Mouse (Mus musculus): ENCODE results near the gene Myoz1. TPM values are rescaled to one million over a fixed set of nuclear protein-coding genes. Genes with fewer than 3 reads are reported as not detected.

Myoz1 gene
- total and polyA plus RNA-seq, 3 experiments, result 1.7 to 2.6 (median 2.4) TPM

DNA sequence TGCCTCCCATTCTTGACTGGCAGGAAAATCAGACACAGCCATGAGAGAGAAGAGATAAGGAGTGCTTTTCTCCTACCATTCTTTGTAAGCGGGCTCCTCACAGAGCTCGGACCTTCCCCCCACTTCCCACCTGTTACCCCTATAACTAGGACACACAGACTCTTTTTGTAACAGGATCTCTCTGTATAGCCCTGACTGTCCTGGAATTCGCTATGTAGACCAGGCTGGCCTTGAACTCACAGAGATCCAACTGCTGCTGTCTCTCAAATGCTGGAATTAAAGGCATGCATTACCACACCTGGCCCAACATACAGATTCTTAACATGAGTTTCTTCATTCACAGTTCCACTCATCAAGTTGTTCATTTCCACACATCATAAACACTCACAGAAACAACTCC, 6.4 kb upstream of the Myoz1 start:
- Histone ChIP-seq H3K9me3 (replicated peaks; ENCODE audit: low read length) (no peaks in the 10 kb centered on the region), H3K27me3 (replicated peaks) (peaks cover 32% of the 10 kb centered on the region), H3K4me3 (replicated peaks in 1 of 3; ENCODE audit: low read depth in 2 of 3, low read length in 2 of 3, poor library complexity in 1 of 3) (no peak overlapping the region), H3K9ac (ENCODE audit: insufficient read depth, low read depth) (no peak overlapping the region), H3K79me2 (replicated peaks; ENCODE audit: control insufficient read depth, extremely low read depth, insufficient read depth, poor library complexity, severe bottlenecking) (no peaks in the 10 kb centered on the region), H3K4me2 (ENCODE audit: insufficient read depth, low read depth, poor library complexity, severe bottlenecking) (no peak overlapping the region), H3K4me1 (ENCODE audit: control insufficient read depth in 1 of 2, insufficient read depth in 2 of 2) (peaks cover 4 to 18% of the 10 kb centered on the region in 2 experiments; a peak in 3 of 4 replicates), H3K27ac (ENCODE audit: insufficient read depth, low read depth) (no peak overlapping the region), H3K36me3 (replicated peaks in 1 of 2; ENCODE audit: control insufficient read depth in 1 of 2, insufficient read depth in 1 of 2, low read length in 1 of 2) (no peaks in the 10 kb centered on the region)
- DNase-seq (ENCODE audit: extremely low read depth), result no peak
- TF ChIP-seq UBTF (IDR thresholded peaks at IDR 0.05; ENCODE audit: low read depth, low read length) (no peak), SMC3 (IDR thresholded peaks at IDR 0.05; ENCODE audit: low read depth, low read length) (no peak), MAX (IDR thresholded peaks at IDR 0.05; ENCODE audit: low read length) (no peak), ZMIZ1 (IDR thresholded peaks at IDR 0.05; ENCODE audit: low read depth, low read length) (no peak), KAT2A (IDR thresholded peaks at IDR 0.05; ENCODE audit: insufficient replicate concordance, low read length) (no peak), RAD21 (IDR thresholded peaks at IDR 0.05; ENCODE audit: low read depth, low read length) (no peak), JUND (conservative IDR thresholded peaks at IDR 0.05; ENCODE audit: low read depth, low read length) (no peak), SIN3A (IDR thresholded peaks at IDR 0.05; ENCODE audit: low read length) (no peak), MEF2A (IDR thresholded peaks at IDR 0.05; ENCODE audit: borderline replicate concordance, low read depth, low read length) (no peak), ELF1 (IDR thresholded peaks at IDR 0.05; ENCODE audit: low read depth, low read length) (no peak), RCOR1 (conservative IDR thresholded peaks at IDR 0.05; ENCODE audit: low read depth, low read length) (no peak), CHD2 (IDR thresholded peaks at IDR 0.05; ENCODE audit: low read length) (no peak), PAX5 (IDR thresholded peaks at IDR 0.05; ENCODE audit: low read length) (no peak), CTCF (conservative IDR thresholded peaks at IDR 0.05 in 1 of 2, IDR thresholded peaks at IDR 0.05 in 1 of 2; ENCODE audit: low read depth in 2 of 2, low read length in 2 of 2) (no peak), NELFE (IDR thresholded peaks at IDR 0.05; ENCODE audit: low read depth, low read length) (no peak), USF1 (IDR thresholded peaks at IDR 0.05; ENCODE audit: low read depth, low read length) (no peak), JUN (IDR thresholded peaks at IDR 0.05; ENCODE audit: insufficient read depth, low read depth, low read length) (no peak)
- in situ Hi-C loops (cut with MboI; ENCODE audit: low pct_ligation_motif_present, low pct_unique_long_range_greater_than_20kb, low sequenced_read_pairs), result no loop called here
- dilution Hi-C loops (cut with MboI; ENCODE audit: extremely low pct_ligation_motif_present, extremely low pct_unique_long_range_greater_than_20kb, low sequenced_read_pairs), result no loop called here

DNA sequence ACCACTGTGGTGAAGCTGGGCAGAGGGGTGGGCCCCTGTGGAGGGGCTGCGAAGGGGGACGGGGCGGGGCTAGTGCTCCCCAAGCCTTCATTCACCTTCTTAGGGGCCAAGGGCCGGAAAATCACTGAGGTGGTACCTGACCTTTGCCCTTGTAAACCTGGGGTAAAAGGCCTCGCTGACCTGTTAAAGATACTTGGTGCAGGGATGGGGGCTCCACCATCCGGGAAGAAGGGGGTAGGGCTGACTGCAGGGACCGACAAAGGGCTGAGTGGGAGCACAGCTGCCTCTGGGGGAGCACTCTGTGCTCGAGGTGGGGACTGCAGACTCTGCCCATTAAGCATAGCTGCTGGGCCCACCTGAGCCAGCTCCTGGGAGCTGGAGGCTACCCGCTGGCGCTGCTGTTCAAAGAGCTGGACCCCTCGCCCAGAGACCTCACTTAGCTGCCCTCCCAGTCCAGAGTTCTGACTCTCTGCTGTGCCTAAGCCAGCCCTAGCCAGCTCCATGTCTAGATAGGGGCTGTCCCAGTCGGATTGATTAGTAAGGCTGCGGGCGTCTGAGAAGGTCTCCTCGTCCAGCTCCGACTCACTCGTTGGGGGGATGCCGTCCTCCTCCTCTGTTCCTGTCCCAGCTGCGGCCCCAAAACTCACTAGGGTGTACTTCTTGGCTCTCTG, 5.5 kb upstream of the Myoz1 start:
- TF ChIP-seq E2F4 (IDR thresholded peaks at IDR 0.05; ENCODE audit: insufficient replicate concordance, low read depth, low read length) (no peak), USF2 (conservative IDR thresholded peaks at IDR 0.05; ENCODE audit: low read depth, low read length) (no peak), JUN (IDR thresholded peaks at IDR 0.05; ENCODE audit: insufficient read depth, low read depth, low read length) (no peak), POLR2A (IDR thresholded peaks at IDR 0.05; ENCODE audit: low read depth, low read length) (no peak), EP300 (IDR thresholded peaks at IDR 0.05; ENCODE audit: low read length) (no peak), MAFK (IDR thresholded peaks at IDR 0.05; ENCODE audit: insufficient replicate concordance, low read length) (no peak), JUND (conservative IDR thresholded peaks at IDR 0.05; ENCODE audit: low read depth, low read length) (no peak), RCOR1 (conservative IDR thresholded peaks at IDR 0.05; ENCODE audit: low read depth, low read length) (no peak), NRF1 (IDR thresholded peaks at IDR 0.05; ENCODE audit: low read depth, low read length) (no peak)
- DNase-seq (ENCODE audit: extremely low read depth), result no peak
- H3K9ac ChIP-seq (ENCODE audit: insufficient read depth, low read depth), result peak overlapping the region; percentile 37
- in situ Hi-C loops (cut with MboI; ENCODE audit: low pct_ligation_motif_present, low pct_unique_long_range_greater_than_20kb, low sequenced_read_pairs), result no loop called here
- no peaks in the 10 kb centered on the region for H3K79me2 ChIP-seq (replicated peaks; ENCODE audit: control insufficient read depth, extremely low read depth, insufficient read depth, poor library complexity, severe bottlenecking)
- H3K36me3 ChIP-seq (replicated peaks in 1 of 2; ENCODE audit: control insufficient read depth in 1 of 2, insufficient read depth in 1 of 2, low read length in 1 of 2), result no peaks in the 10 kb centered on the region
- H3K27ac ChIP-seq (ENCODE audit: insufficient read depth, low read depth), result no peak overlapping the region
- peak overlapping the region; percentile 46 to 61 (median 49) for H3K4me3 ChIP-seq (replicated peaks in 1 of 3; ENCODE audit: low read depth in 2 of 3, low read length in 2 of 3, poor library complexity in 1 of 3)
- dilution Hi-C loops (cut with MboI; ENCODE audit: extremely low pct_ligation_motif_present, extremely low pct_unique_long_range_greater_than_20kb, low sequenced_read_pairs), result no loop called here
- peaks cover 32% of the 10 kb centered on the region for H3K27me3 ChIP-seq (replicated peaks)
- H3K4me2 ChIP-seq (ENCODE audit: insufficient read depth, low read depth, poor library complexity, severe bottlenecking), result peak overlapping the region; percentile 67
- H3K4me1 ChIP-seq (ENCODE audit: control insufficient read depth in 1 of 2, insufficient read depth in 2 of 2), result peaks cover 4 to 19% of the 10 kb centered on the region in 2 experiments; a peak in 3 of 4 replicates
- H3K9me3 ChIP-seq (replicated peaks; ENCODE audit: low read length), result no peaks in the 10 kb centered on the region
